Mouse (Mus musculus): ENCODE measurements around the gene Msx1. TPM values are rescaled to one million over a fixed set of nuclear protein-coding genes. Genes with fewer than 3 reads are reported as not detected.

Gene Msx1
- total and polyA plus RNA-seq, 2 experiments, result 0.05 to 0.28 TPM

DNA sequence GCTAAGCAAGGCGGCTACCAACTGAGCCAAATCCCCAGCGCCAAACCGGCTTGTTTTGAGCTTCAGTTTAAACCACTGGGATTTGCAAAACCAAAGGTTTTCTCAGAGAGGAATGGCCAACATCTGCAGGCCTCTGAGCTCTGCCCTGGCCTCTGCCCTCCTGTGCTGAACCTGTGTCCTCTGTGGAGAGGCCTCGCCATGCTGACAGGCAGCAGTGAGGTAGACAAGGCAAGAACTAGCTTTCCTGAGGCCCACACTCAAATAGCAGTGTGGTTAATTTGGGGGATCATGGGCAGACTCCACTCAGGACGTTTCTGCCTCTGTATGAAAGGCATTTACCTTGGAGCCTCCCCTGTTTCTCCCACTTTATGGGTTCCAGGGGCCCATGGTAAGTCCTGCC, 27.6 kb downstream of the Msx1 start:
- Histone ChIP-seq H3K27me3 (ENCODE audit: control insufficient read depth, insufficient read depth, low read length) (no peaks in the 10 kb centered on the region), H3K36me3 (ENCODE audit: control insufficient read depth, insufficient read depth, low read length) (no peaks in the 10 kb centered on the region), H3K79me2 (ENCODE audit: control insufficient read depth, insufficient read depth, low read length) (no peaks in the 10 kb centered on the region), H3K4me1 (ENCODE audit: control insufficient read depth, insufficient read depth, low read length) (no peaks in the 10 kb centered on the region), H3K27ac (replicated peaks; ENCODE audit: insufficient read depth, low read depth, low read length) (no peak overlapping the region), H3K9ac (ENCODE audit: low read depth, low read length) (no peak overlapping the region), H3K4me3 (ENCODE audit: insufficient read depth, low read depth, low read length) (no peak overlapping the region)
- no peak for TF ChIP-seq CTCF (IDR thresholded peaks at IDR 0.05; ENCODE audit: low read depth, low read length)
- TF ChIP-seq POLR2A (IDR thresholded peaks at IDR 0.05; ENCODE audit: extremely low read depth, insufficient read depth, low read length), result no peak
- DNase-seq (ENCODE audit: extremely low read depth, low read depth, low spot score), result no peak
- WGBS, result 67% methylated on average over 5 of the region's 5 CpGs

DNA sequence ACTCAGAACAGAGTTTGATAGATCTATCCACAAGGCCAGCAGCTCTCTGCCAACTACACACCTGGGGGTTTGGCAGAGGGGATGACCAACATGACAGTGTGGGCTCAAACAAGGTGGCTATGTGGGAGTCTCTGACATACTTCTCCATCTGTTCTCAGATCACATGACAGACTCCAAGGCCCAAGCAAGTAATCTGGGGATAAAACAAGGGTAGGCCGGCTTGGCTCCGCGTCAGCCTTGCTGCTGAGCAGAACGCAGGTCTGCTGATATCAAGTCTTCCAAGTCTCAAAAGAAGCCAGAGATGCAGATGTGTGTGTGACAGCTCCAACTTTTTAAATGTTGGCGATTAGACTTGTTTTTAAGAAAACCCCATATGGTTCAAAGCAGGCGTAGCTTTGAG, 28.7 kb downstream of the Msx1 start:
- no peak overlapping the region for H3K27ac ChIP-seq (replicated peaks; ENCODE audit: insufficient read depth, low read depth, low read length)
- no peaks in the 10 kb centered on the region for H3K4me1 ChIP-seq (ENCODE audit: control insufficient read depth, insufficient read depth, low read length)
- 90% methylated on average over 6 of the region's 6 CpGs for WGBS
- TF ChIP-seq POLR2A (IDR thresholded peaks at IDR 0.05; ENCODE audit: extremely low read depth, insufficient read depth, low read length), result no peak
- no peak for TF ChIP-seq CTCF (IDR thresholded peaks at IDR 0.05; ENCODE audit: low read depth, low read length)
- H3K36me3 ChIP-seq (ENCODE audit: control insufficient read depth, insufficient read depth, low read length), result no peaks in the 10 kb centered on the region
- no peak overlapping the region for H3K9ac ChIP-seq (ENCODE audit: low read depth, low read length)
- no peak overlapping the region for H3K4me3 ChIP-seq (ENCODE audit: insufficient read depth, low read depth, low read length)
- no peak for DNase-seq (ENCODE audit: extremely low read depth, low read depth, low spot score)
- no peaks in the 10 kb centered on the region for H3K27me3 ChIP-seq (ENCODE audit: control insufficient read depth, insufficient read depth, low read length)
- no peaks in the 10 kb centered on the region for H3K79me2 ChIP-seq (ENCODE audit: control insufficient read depth, insufficient read depth, low read length)

DNA sequence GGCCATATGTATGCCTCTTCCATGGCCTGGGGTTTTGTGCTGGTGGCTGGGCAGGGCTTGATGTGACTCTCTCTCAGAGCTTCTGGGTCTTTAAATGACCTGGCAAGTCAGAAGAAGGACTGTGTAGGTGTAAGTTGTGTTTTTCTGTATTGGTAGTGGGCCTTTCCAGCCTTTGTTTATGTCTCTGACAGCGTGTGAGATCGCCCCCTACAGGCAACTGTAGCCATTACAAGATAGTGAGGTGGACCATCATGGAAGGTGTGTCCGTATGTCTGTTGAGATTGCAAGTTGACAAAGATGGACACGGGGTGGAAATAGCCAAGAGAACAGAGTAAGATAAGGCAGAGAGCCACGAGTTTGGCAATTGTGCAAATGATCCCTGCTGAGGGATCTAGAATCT, 32.2 kb downstream of the Msx1 start:
- TF ChIP-seq POLR2A (IDR thresholded peaks at IDR 0.05; ENCODE audit: extremely low read depth, insufficient read depth, low read length), result no peak
- no peak for TF ChIP-seq CTCF (IDR thresholded peaks at IDR 0.05; ENCODE audit: low read depth, low read length)
- Histone ChIP-seq H3K9ac (ENCODE audit: low read depth, low read length) (no peak overlapping the region), H3K4me3 (ENCODE audit: insufficient read depth, low read depth, low read length) (no peak overlapping the region), H3K27ac (replicated peaks; ENCODE audit: insufficient read depth, low read depth, low read length) (no peak overlapping the region), H3K36me3 (ENCODE audit: control insufficient read depth, insufficient read depth, low read length) (no peaks in the 10 kb centered on the region), H3K79me2 (ENCODE audit: control insufficient read depth, insufficient read depth, low read length) (no peaks in the 10 kb centered on the region), H3K27me3 (ENCODE audit: control insufficient read depth, insufficient read depth, low read length) (no peaks in the 10 kb centered on the region), H3K4me1 (ENCODE audit: control insufficient read depth, insufficient read depth, low read length) (no peaks in the 10 kb centered on the region)
- DNase-seq (ENCODE audit: extremely low read depth, low read depth, low spot score), result no peak
- WGBS, result 47% methylated on average over 5 of the region's 5 CpGs

DNA sequence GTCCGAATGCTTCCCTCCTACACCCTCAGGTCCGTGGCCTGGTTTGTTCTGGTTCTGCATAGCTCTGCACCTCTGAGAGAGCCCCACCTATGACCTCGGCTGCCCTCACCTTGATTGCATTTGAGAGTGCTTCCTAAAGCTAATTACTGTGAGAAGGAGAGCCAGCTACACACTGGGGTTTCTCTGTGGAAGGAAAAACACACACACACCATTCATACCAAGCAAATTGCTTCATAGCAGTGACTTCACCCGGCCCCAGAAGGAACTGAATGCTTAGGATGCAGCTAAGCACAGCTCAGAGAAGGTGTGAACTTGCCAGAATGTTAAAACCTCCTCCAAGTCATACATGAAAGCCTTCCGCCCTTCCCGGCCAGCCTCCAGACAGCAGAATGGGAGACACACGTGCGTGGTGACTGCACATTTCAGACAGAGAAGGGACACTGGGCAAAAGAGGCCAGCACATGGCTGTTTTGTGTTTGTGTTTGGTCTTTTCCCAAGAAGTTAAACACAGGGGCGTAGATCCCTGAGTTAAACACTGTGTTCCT, 39.5 kb downstream of the Msx1 start:
- TF ChIP-seq CTCF (IDR thresholded peaks at IDR 0.05; ENCODE audit: low read depth, low read length), result no peak
- H3K27ac ChIP-seq (replicated peaks; ENCODE audit: insufficient read depth, low read depth, low read length), result no peak overlapping the region
- H3K79me2 ChIP-seq (ENCODE audit: control insufficient read depth, insufficient read depth, low read length), result no peaks in the 10 kb centered on the region
- no peak overlapping the region for H3K4me3 ChIP-seq (ENCODE audit: insufficient read depth, low read depth, low read length)
- H3K9ac ChIP-seq (ENCODE audit: low read depth, low read length), result no peak overlapping the region
- no peaks in the 10 kb centered on the region for H3K36me3 ChIP-seq (ENCODE audit: control insufficient read depth, insufficient read depth, low read length)
- H3K4me1 ChIP-seq (ENCODE audit: control insufficient read depth, insufficient read depth, low read length), result no peaks in the 10 kb centered on the region
- no peak for DNase-seq (ENCODE audit: extremely low read depth, low read depth, low spot score)
- 70% methylated on average over 9 of the region's 9 CpGs for WGBS
- no peaks in the 10 kb centered on the region for H3K27me3 ChIP-seq (ENCODE audit: control insufficient read depth, insufficient read depth, low read length)

DNA sequence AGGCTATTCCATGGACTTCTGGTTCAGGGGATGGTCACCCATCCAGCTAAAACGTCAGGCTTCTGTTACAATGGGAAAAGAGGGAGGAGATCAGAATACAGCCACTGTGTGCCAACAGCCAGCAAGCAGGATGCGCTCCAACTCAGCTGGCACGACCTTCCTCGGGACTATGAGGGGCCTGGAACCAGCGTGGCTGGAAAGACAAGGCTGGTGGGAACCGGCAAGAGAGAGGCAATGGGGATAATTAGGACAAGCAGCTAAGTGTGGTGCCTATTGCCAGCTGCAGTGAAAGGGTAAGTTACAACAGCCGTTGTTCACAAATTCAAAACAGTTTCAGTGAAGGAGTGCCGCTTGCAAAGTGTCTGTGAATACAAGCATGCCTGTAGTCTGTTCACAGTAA, 41.1 kb downstream of the Msx1 start:
- Histone ChIP-seq H3K27me3 (ENCODE audit: control insufficient read depth, insufficient read depth, low read length) (no peaks in the 10 kb centered on the region), H3K27ac (replicated peaks; ENCODE audit: insufficient read depth, low read depth, low read length) (no peak overlapping the region), H3K36me3 (ENCODE audit: control insufficient read depth, insufficient read depth, low read length) (no peaks in the 10 kb centered on the region), H3K4me3 (ENCODE audit: insufficient read depth, low read depth, low read length) (no peak overlapping the region), H3K9ac (ENCODE audit: low read depth, low read length) (no peak overlapping the region), H3K4me1 (ENCODE audit: control insufficient read depth, insufficient read depth, low read length) (no peaks in the 10 kb centered on the region), H3K79me2 (ENCODE audit: control insufficient read depth, insufficient read depth, low read length) (no peaks in the 10 kb centered on the region)
- TF ChIP-seq POLR2A (IDR thresholded peaks at IDR 0.05; ENCODE audit: extremely low read depth, insufficient read depth, low read length) (no peak), CTCF (IDR thresholded peaks at IDR 0.05; ENCODE audit: low read depth, low read length) (no peak)
- WGBS, result 82% methylated on average over 8 of the region's 8 CpGs
- no peak for DNase-seq (ENCODE audit: extremely low read depth, low read depth, low spot score)

DNA sequence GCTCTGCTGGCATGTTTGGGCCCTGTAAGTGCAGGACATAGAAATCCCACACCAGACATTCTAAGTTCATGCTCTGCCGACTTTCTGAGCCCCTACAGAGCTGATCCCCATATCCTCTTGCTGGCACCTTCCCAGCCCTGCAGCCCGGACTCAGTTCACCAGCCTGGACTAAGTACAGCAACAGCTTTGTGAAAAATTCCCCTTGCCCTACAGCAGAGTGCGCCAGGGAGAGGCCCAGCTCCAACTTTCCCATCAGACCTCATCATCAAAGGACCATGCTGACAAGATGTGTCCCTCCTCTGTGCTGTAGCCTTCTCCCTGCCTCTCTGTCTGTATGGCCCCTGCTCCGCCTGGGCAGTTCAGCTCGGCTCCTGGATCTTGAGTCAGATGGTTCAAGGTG, 48.7 kb downstream of the Msx1 start:
- H3K79me2 ChIP-seq (ENCODE audit: control insufficient read depth, insufficient read depth, low read length), result no peaks in the 10 kb centered on the region
- no peaks in the 10 kb centered on the region for H3K4me1 ChIP-seq (ENCODE audit: control insufficient read depth, insufficient read depth, low read length)
- no peak overlapping the region for H3K4me3 ChIP-seq (ENCODE audit: insufficient read depth, low read depth, low read length)
- no peaks in the 10 kb centered on the region for H3K36me3 ChIP-seq (ENCODE audit: control insufficient read depth, insufficient read depth, low read length)
- TF ChIP-seq POLR2A (IDR thresholded peaks at IDR 0.05; ENCODE audit: extremely low read depth, insufficient read depth, low read length) (no peak), CTCF (IDR thresholded peaks at IDR 0.05; ENCODE audit: low read depth, low read length) (no peak)
- H3K27me3 ChIP-seq (ENCODE audit: control insufficient read depth, insufficient read depth, low read length), result no peaks in the 10 kb centered on the region
- DNase-seq (ENCODE audit: extremely low read depth, low read depth, low spot score), result no peak
- H3K27ac ChIP-seq (replicated peaks; ENCODE audit: insufficient read depth, low read depth, low read length), result no peak overlapping the region
- no peak overlapping the region for H3K9ac ChIP-seq (ENCODE audit: low read depth, low read length)
- 71% methylated on average over 5 of the region's 5 CpGs for WGBS

Measured in liver, adult 2 months (tissue).